Mouse (Mus musculus): ENCODE measurements around the gene E2f8. TPM values are rescaled to one million over a fixed set of nuclear protein-coding genes. Genes with fewer than 3 reads are reported as not detected.
A peak's percentile ranks its signal among the peaks of the same experiment; 100 is the strongest.

Gene E2f8
- polyA plus RNA-seq, 1 experiment from 2014 or later = 34.5 TPM

GRCm38 (mm10) chr7:48887973-48888372, 6.6 kb upstream of the E2f8 start:
- H3K27me3 ChIP-seq (replicated peaks) = peaks cover 42% of the 10 kb centered on the region
- 37% methylated on average over 8 of the region's 8 CpGs for WGBS (ENCODE audit: insufficient replicate concordance)
- H3K9me3 ChIP-seq (replicated peaks) = no peaks in the 10 kb centered on the region
- H3K9ac ChIP-seq = no peak overlapping the region
- H3K27ac ChIP-seq = no peak overlapping the region
- no peak for ATAC-seq
- no peak overlapping the region for H3K4me3 ChIP-seq
- peaks cover 11% of the 10 kb centered on the region for H3K4me1 ChIP-seq
- no peak overlapping the region for H3K4me2 ChIP-seq
- no peaks in the 10 kb centered on the region for H3K36me3 ChIP-seq

- Histone ChIP-seq H3K4me2 (no peak overlapping the region), H3K27ac (no peak overlapping the region), H3K4me1 (peaks cover 28% of the 10 kb centered on the region), H3K9ac (no peak overlapping the region), H3K36me3 (peaks cover 5% of the 10 kb centered on the region), H3K9me3 (replicated peaks) (no peaks in the 10 kb centered on the region), H3K4me3 (no peak overlapping the region), H3K27me3 (replicated peaks) (peaks cover 48% of the 10 kb centered on the region)
- WGBS (ENCODE audit: insufficient replicate concordance) = 64% methylated on average over 5 of the region's 5 CpGs
- no peak for ATAC-seq
Measured at GRCm38 (mm10) chr7:48884266-48884611, 2.8 kb upstream of the E2f8 start.

- Histone ChIP-seq H3K9ac (no peak overlapping the region), H3K9me3 (replicated peaks) (no peaks in the 10 kb centered on the region), H3K27ac (no peak overlapping the region), H3K36me3 (peaks cover 9% of the 10 kb centered on the region), H3K4me1 (peaks cover 33% of the 10 kb centered on the region), H3K27me3 (replicated peaks) (peaks cover 46% of the 10 kb centered on the region), H3K4me2 (peak overlapping the region; percentile 93; the same call in 1 of the 2 replicates), H3K4me3 (no peak overlapping the region)
- no peak for ATAC-seq
- 70% methylated on average over 4 of the region's 4 CpGs for whole genome bisulfite sequencing (ENCODE audit: insufficient replicate concordance)
Measured at GRCm38 (mm10) chr7:48883525-48884265, 2.3 kb upstream of the E2f8 start.

- peak overlapping the region; percentile 82 for H3K27ac ChIP-seq
- under 1% methylated on average over 28 of the region's 28 CpGs for WGBS (ENCODE audit: insufficient replicate concordance)
- peaks cover 25% of the 10 kb centered on the region for H3K36me3 ChIP-seq
- peaks cover 47% of the 10 kb centered on the region for H3K4me1 ChIP-seq
- peak overlapping the region; percentile 84 for H3K4me3 ChIP-seq
- peak overlapping the region; percentile 100 for H3K9ac ChIP-seq
- peak overlapping the region; percentile 93 for H3K4me2 ChIP-seq
- peaks cover 32% of the 10 kb centered on the region for H3K27me3 ChIP-seq (replicated peaks)
- ATAC-seq = no peak
- no peaks in the 10 kb centered on the region for H3K9me3 ChIP-seq (replicated peaks)
Measured at GRCm38 (mm10) chr7:48881971-48882609, 694 bp upstream of the E2f8 start.

GRCm38 (mm10) chr7:48880591-48881481, 560 bp downstream of the E2f8 start:
- Histone ChIP-seq H3K27ac (peak overlapping the region; percentile 96), H3K4me2 (peak overlapping the region; percentile 93), H3K9me3 (replicated peaks) (no peaks in the 10 kb centered on the region), H3K4me3 (peak overlapping the region; percentile 84), H3K9ac (peak overlapping the region; percentile 100), H3K27me3 (replicated peaks) (peaks cover 25% of the 10 kb centered on the region), H3K36me3 (peaks cover 38% of the 10 kb centered on the region), H3K4me1 (peaks cover 52% of the 10 kb centered on the region)
- WGBS (ENCODE audit: insufficient replicate concordance) = under 1% methylated on average over 77 of the region's 77 CpGs
- ATAC-seq = peak; percentile 93

GRCm38 (mm10) chr7:48879574-48879973, 1.8 kb downstream of the E2f8 start:
- Histone ChIP-seq H3K4me3 (peak overlapping the region; percentile 84), H3K9me3 (replicated peaks) (no peaks in the 10 kb centered on the region), H3K27me3 (replicated peaks) (peaks cover 21% of the 10 kb centered on the region), H3K4me2 (peak overlapping the region; percentile 93), H3K27ac (peak overlapping the region; percentile 43), H3K9ac (peak overlapping the region; percentile 89), H3K36me3 (peaks cover 50% of the 10 kb centered on the region), H3K4me1 (peaks cover 52% of the 10 kb centered on the region)
- WGBS (ENCODE audit: insufficient replicate concordance) = 46% methylated on average over 3 of the region's 3 CpGs
- ATAC-seq = no peak

GRCm38 (mm10) chr7:48877786-48878390, 3.5 kb downstream of the E2f8 start:
- H3K27ac ChIP-seq = no peak overlapping the region
- H3K36me3 ChIP-seq = peaks cover 67% of the 10 kb centered on the region
- H3K4me2 ChIP-seq = peak overlapping the region; percentile 93
- WGBS (ENCODE audit: insufficient replicate concordance) = 85% methylated on average over 15 of the region's 15 CpGs
- H3K4me1 ChIP-seq = peaks cover 42% of the 10 kb centered on the region
- 0 out of 2 replicates have a peak overlapping the region, but pooled peaks have one; percentile 84 for H3K4me3 ChIP-seq
- H3K9me3 ChIP-seq (replicated peaks) = no peaks in the 10 kb centered on the region
- no peak overlapping the region for H3K9ac ChIP-seq
- H3K27me3 ChIP-seq (replicated peaks) = peaks cover 5% of the 10 kb centered on the region
- no peak for ATAC-seq

- H3K4me3 ChIP-seq = no peak overlapping the region
- H3K27me3 ChIP-seq (replicated peaks) = no peaks in the 10 kb centered on the region
- H3K9me3 ChIP-seq (replicated peaks) = no peaks in the 10 kb centered on the region
- 70% methylated on average over 4 of the region's 4 CpGs for WGBS (ENCODE audit: insufficient replicate concordance)
- peaks cover 81% of the 10 kb centered on the region for H3K36me3 ChIP-seq
- H3K9ac ChIP-seq = no peak overlapping the region
- H3K4me2 ChIP-seq = no peak overlapping the region
- H3K4me1 ChIP-seq = peaks cover 31% of the 10 kb centered on the region
- no peak overlapping the region for H3K27ac ChIP-seq
- ATAC-seq = no peak
Measured at GRCm38 (mm10) chr7:48876526-48876925, 4.9 kb downstream of the E2f8 start.

GRCm38 (mm10) chr7:48875096-48875495, 6.3 kb downstream of the E2f8 start:
- no peak overlapping the region for H3K4me3 ChIP-seq
- no peak overlapping the region for H3K27ac ChIP-seq
- ATAC-seq = no peak
- H3K4me2 ChIP-seq = no peak overlapping the region
- H3K9me3 ChIP-seq (replicated peaks) = no peaks in the 10 kb centered on the region
- H3K9ac ChIP-seq = no peak overlapping the region
- H3K4me1 ChIP-seq = peaks cover 31% of the 10 kb centered on the region
- no peaks in the 10 kb centered on the region for H3K27me3 ChIP-seq (replicated peaks)
- 94% methylated on average over 14 of the region's 14 CpGs for WGBS (ENCODE audit: insufficient replicate concordance)
- H3K36me3 ChIP-seq = peaks cover 95% of the 10 kb centered on the region

- Histone ChIP-seq H3K4me3 (no peak overlapping the region), H3K27me3 (replicated peaks) (no peaks in the 10 kb centered on the region), H3K9me3 (replicated peaks) (no peaks in the 10 kb centered on the region), H3K4me2 (no peak overlapping the region), H3K27ac (no peak overlapping the region), H3K9ac (no peak overlapping the region), H3K36me3 (peaks cover 100% of the 10 kb centered on the region), H3K4me1 (no peaks in the 10 kb centered on the region)
- WGBS (ENCODE audit: insufficient replicate concordance) = 83% methylated on average over 11 of the region's 11 CpGs
- ATAC-seq = no peak
Measured at GRCm38 (mm10) chr7:48871292-48871691, 10.1 kb downstream of the E2f8 start.

- Histone ChIP-seq H3K9ac (no peak overlapping the region), H3K36me3 (peaks cover 100% of the 10 kb centered on the region), H3K4me2 (no peak overlapping the region), H3K27ac (no peak overlapping the region), H3K9me3 (replicated peaks) (no peaks in the 10 kb centered on the region), H3K27me3 (replicated peaks) (no peaks in the 10 kb centered on the region), H3K4me1 (peaks cover under 1% of the 10 kb centered on the region; the same call in 1 of the 2 replicates), H3K4me3 (no peak overlapping the region)
- ATAC-seq = no peak
- 89% methylated on average over 21 of the region's 21 CpGs for WGBS (ENCODE audit: insufficient replicate concordance)
Measured at GRCm38 (mm10) chr7:48870579-48871180, 10.7 kb downstream of the E2f8 start.
